Mouse (Mus musculus) monocyte, adult 5-6 weeks (primary cell): ENCODE results near the gene Plcd1. TPM values are rescaled to one million over a fixed set of nuclear protein-coding genes. Genes with fewer than 3 reads are reported as not detected.
A peak's percentile ranks its signal among the peaks of the same experiment; 100 is the strongest.

Experiments used
- ATAC-seq: fragments of 153-309, 156-312 bp; replicated peaks from 2 replicates; pipeline ENCODE4 v1.8.0; 2017; ENCODE audit warnings: mild to moderate bottlenecking; ENCODE audit not compliant: low TSS enrichment, insufficient number of reproducible peaks, severe bottlenecking, poor library complexity, low FRiP score
- total RNA-seq: library from RNA; stranded (forward); fragments of 200-1000, 200-491, 200-594 nt; gene quantifications from 3 replicates; pipeline ENCODE4 v1.2.3, GENCODE M21; 2017

Plcd1 gene
- total RNA-seq, 1 experiment from 2014 or later, result 0.10 TPM

GRCm38 (mm10) chr9:119064296-119064695, 29.0 kb downstream of the Plcd1 start:
- no peak for ATAC-seq

- ATAC-seq, result no peak
Observed at GRCm38 (mm10) chr9:119063036-119063644, 30.2 kb downstream of the Plcd1 start.

DNA sequence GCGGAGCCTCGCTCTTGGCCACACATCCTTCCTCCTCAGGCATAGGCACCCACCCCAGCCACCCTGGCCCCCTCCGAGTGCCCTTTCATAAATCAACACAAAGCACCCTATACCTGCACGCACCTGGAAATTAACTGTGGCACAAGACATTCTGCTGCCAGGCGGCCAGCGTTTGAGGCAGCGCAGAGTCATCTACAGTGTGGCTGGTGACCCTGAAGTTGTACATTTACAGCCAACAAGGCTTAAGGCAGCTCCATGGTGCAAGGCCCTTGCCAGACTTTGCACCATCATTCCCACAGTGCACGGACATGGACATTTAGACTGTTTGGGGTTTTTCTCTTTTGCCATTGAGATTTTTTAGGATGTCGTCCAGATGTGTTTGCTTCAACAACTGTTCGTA, 32.6 kb downstream of the Plcd1 start:
- ATAC-seq, result no peak

GRCm38 (mm10) chr9:119058245-119058644, 35.1 kb downstream of the Plcd1 start:
- no peak for ATAC-seq

GRCm38 (mm10) chr9:119055336-119055735, 38.0 kb downstream of the Plcd1 start:
- ATAC-seq, result no peak

- ATAC-seq, result no peak
Observed at GRCm38 (mm10) chr9:119053964-119054576, 39.2 kb downstream of the Plcd1 start.

GRCm38 (mm10) chr9:119052154-119052944, 41.0 kb downstream of the Plcd1 start, which contains the start of gene Vill:
TSS of gene Vill (plus strand) at chr9:119052778.
- no peak for ATAC-seq

- ATAC-seq, result no peak
Observed at GRCm38 (mm10) chr9:119051158-119051557, 42.1 kb downstream of the Plcd1 start.

DNA sequence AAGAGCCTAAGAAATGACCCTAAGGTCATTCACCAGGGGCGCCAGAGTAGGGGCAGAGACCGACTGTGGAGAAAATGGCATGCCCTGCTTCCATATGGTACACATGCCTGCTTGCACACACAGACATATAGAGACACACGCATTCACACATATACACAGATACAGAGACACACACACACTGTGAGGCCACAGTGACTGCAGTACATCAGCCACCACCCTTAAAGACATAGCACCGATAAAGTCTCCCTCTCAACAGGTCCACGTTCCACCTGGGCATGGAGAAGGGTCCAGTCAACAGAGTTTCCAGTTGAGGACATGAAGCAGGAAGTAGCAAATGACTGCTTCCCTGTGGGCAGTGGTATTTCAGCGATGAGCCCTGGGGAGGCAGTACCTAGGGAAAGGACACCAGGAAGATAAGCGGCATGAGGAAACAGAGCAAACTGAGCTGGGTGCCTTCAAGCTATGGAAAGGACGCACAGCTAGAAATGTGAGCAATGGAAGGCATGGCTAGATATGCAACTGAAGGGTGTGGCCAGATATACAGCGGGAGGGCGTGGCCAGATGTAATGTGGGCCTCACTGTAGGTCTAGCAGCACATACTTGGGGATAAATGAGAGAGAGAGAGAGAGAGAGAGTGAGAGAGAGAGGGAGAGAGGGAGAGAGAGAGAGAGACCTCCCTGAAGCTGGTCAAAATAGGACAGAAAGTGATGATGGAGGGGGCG, 45.0 kb downstream of the Plcd1 start:
- ATAC-seq, result no peak

DNA sequence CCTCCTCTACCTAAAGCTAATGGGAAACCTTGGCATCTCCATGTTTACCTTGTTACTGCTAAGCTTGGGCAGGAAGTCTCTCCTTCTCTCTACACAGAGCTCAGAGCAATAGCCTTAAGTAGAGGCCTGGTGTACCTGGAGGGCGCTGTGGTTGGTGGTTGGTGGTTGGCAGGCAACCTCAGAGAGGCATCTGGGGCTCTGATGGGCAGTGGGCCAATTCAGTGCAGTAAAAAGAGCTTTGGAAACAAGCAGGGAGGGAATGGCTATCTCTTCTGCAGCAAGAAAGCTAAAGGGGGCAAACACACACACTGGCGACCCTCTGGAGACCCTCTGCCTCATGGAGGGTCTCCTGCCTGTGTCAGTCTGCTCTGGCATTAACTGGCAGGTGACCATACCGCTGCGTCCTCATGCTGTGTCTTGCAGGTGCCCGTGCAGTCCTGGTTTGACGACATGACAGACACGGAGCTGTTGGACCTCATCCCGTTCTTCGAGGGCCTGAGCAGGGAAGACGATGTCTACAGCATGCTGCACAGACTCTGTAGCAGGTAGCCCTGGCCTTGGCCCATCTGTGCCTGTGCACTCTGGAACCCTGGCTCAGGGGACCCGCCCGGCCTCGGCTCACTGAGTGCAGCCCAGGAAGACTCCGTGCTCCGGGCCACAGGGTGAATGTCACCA, 53.1 kb downstream of the Plcd1 start:
- ATAC-seq, result no peak

GRCm38 (mm10) chr9:119038574-119038973, 54.7 kb downstream of the Plcd1 start:
- no peak for ATAC-seq

DNA sequence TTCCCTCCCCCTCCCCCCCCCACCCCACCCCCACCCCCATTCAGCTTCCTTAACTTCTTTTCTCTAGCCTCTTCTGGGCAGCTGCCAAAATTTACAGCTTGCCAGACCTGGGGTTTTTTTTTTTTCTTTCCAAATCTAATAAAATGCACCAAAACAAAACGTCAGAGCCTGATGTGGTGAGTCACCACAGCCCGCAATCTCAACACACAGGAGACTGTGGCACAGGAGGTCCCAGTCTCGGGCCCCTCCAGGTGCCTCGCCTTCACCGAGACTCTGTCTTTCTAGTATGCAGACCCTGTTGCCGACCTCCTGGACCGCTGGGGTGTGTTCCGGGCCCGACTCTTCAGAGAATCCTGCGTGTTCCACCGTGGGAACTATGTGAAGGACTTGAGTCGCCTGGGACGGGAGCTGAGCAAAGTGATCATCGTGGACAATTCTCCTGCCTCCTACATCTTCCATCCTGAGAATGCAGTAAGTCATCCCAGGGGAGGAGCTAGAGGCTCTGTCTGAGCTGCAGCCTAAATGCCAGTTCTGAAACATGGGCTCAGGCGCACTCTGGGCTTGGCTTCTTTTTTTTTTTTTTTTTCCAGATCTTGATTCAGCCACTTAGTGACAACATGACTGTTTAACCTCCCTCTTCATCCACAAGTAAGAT, 56.1 kb downstream of the Plcd1 start:
- ATAC-seq, result no peak

DNA sequence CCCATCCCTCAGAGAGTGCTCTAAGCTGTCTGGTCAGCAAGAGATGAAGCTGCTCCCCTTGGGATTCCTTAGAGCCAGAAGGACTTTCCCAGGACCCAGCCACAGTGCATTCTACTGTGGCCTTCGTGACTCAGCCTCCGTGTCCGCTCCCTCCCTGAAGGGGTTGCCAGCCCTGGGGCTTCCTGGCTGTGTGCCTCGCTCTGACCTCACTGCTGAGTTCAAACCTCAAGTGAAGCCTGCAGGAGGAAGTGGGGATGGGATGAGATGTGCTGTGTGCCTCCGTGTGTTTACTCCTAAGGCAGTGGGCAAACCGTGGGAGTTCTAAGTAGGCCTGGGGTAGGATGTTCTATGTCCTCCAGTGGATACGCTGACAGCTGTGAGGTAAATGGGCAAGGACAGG, 57.5 kb downstream of the Plcd1 start:
- ATAC-seq, result 0 out of 2 replicates have a peak, but pooled peaks have one; percentile 29

GRCm38 (mm10) chr9:119034676-119035665, 58.3 kb downstream of the Plcd1 start:
- no peak for ATAC-seq

- ATAC-seq, result no peak
Observed at GRCm38 (mm10) chr9:119034069-119034468, 59.2 kb downstream of the Plcd1 start.

- no peak for ATAC-seq
Observed at GRCm38 (mm10) chr9:119033111-119033921, 60.0 kb downstream of the Plcd1 start.
